Mouse (Mus musculus) skeletal muscle tissue, adult 2 months (tissue): Measurements from ENCODE around the gene Cracr2b.

Experiments
- DNase-seq: peaks from one replicate; pipeline ENCODE4 v3.0.0-alpha.2; 2012; ENCODE audit warnings: low read depth, low spot score

Gene Cracr2b

GRCm38 (mm10) chr7:141485606-141486005 lies 24.7 kb downstream of the Cracr2b start:
- DNase-seq: no peak

GRCm38 (mm10) chr7:141486239-141486638 lies 25.3 kb downstream of the Cracr2b start:
- no peak for DNase-seq

DNA sequence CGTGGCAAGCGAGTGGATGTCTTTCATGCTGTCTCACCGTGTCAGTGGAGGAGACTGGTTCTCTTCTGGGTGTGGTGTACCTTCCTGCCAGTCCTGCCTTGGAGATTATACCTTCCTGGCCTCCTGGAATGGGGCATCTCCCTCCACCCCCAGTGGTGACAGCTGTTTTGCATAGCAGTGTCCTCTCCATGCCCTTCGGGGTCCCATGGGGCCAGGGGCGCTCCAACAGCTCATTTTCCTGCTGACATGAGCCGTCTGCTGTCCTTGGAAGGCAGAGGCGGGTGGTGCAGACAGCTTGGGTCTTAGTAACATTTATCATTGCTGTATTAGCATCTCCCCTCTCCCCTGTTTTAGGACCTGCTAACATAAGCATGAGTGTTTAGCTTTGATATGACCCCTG lies 26.2 kb downstream of the Cracr2b start:
- DNase-seq: no peak

DNA sequence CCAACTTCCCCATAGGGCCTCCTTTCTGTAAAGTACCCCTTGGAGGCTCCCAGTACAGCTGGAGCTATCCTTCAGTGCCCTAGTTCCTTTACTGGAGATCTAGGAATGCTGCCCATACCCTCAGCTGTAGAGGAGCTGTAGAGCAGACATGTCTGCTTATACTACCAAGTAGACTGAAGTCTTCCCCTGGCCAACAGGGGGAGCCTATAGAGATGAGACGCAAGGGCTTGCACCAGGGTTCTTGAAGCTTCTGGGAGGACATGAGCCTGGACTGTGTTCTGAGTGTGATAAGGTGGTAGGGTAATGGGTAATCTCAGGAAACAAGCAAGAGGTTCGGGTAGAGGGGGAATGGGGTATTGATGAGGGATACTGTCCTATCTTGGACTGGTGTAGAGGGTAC lies 30.3 kb downstream of the Cracr2b start:
- no peak for DNase-seq

- DNase-seq: no peak
These were observed 31.8 kb downstream of the Cracr2b start for GRCm38 (mm10) chr7:141492738-141493137.

DNA sequence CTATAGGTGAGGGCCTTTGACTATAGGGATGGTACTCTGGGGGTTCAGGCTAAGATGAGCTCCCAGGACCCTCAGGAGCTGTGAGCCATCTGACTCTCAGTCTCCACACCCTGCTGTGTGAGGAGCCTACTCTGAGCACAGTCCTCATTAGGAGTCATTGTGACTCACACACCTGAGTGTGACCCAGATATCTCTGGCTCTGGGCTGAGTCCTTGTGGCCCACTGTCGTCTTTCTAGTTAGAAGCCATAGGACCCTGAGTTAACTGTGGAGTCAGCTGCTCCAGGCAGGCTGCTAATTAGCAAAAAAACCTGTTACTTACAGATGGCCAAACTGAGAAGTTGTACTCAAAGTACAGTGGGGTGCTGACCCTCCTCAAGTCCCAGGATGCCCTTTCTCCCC lies 32.8 kb downstream of the Cracr2b start:
- no peak for DNase-seq

DNA sequence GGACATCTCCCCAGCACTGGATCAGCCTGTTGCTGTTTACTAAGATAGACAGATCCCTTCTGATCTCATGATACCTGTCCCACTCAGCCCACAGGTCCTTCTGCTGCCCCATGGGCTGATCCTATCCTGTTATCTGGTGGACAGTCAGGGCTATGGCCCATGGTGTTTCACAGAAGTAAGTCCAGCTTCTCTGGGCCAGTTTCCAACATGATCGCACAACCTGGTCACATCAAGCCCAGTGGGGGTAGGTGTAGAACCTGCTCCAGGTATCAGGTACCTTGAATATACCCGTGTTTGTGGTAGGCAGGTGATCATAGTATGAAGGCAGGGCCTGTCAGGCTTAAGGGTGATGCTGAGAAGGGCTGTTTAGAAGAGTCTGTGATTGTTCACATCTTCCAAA lies 34.5 kb downstream of the Cracr2b start:
- DNase-seq: no peak

GRCm38 (mm10) chr7:141495940-141496339 lies 35.0 kb downstream of the Cracr2b start:
- no peak for DNase-seq

GRCm38 (mm10) chr7:141497600-141497999 lies 36.7 kb downstream of the Cracr2b start:
- no peak for DNase-seq

GRCm38 (mm10) chr7:141501820-141502555 lies 41.1 kb downstream of the Cracr2b start:
- DNase-seq: no peak

GRCm38 (mm10) chr7:141502556-141502905 lies 41.6 kb downstream of the Cracr2b start:
- DNase-seq: no peak

DNA sequence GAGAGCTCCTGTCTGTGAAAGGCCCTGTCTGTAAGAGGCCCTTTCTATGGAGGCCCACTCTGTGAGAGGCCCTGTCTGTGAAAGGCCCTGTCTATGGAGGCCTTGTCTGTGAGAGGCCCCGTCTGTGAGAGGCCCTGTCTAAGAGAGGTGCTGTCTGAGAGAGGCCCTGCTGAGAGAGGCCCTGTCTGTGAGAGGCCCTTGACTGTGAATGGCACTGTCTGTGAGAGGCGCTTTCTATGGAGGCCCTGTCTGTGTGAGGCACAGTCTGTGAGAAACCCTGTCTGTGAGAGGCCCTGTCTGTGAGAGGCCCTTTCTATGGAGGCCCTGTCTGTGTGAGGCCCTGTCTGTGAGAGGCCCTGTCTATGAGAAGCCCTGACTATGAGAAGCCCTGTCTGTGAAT lies 45.4 kb downstream of the Cracr2b start:
- no peak for DNase-seq

DNA sequence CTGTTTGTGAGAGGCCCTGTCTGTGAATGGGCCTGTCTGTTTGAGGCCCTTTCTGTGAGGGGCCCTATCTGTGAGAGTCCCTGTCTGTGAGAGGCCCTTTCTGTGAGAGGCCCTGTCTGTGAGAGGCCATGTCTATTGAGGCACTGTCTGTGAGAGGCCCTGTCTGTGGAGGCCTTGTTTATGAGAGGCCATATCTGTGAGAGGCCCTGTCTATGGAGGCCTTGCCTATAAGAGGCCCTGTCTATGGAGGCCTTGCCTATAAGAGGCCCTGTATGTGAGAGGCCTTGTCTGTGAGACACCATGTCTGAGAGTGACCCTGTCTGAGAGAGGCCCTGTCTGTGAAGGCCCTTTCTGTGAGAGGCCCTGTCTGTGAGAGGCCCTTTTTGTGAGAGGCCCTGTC lies 47.3 kb downstream of the Cracr2b start:
- no peak for DNase-seq

- no peak for DNase-seq
These were observed 49.3 kb downstream of the Cracr2b start for GRCm38 (mm10) chr7:141510196-141510595.

- DNase-seq: peak; percentile 21
These were observed 49.8 kb downstream of the Cracr2b start for GRCm38 (mm10) chr7:141510681-141511191.
